Mouse (Mus musculus) telencephalon, adult 2 months (tissue): ENCODE measurements at regions not wholly inside any gene's neighbourhood (a gene's known extent, or its start where the extent isn't known, plus 50 kb on each side); places are given as distances from the start of the nearest gene placed in this dataset.

Experiments
- DNase-seq: peaks from one replicate; pipeline ENCODE4 v3.0.0-alpha.2; 2011; ENCODE audit warnings: low read depth, low spot score

GRCm38 (mm10) chr6:117613656-117614350 is 227.2 kb upstream of the Zfp637 start:
- peak; percentile 50 for DNase-seq

- DNase-seq: no peak
Observed at GRCm38 (mm10) chr6:117614386-117614785, 226.6 kb upstream of the Zfp637 start.

GRCm38 (mm10) chr6:117617168-117617567 is 223.8 kb upstream of the Zfp637 start:
- DNase-seq: no peak

- no peak for DNase-seq
Observed at GRCm38 (mm10) chr6:117617951-117618350, 223.0 kb upstream of the Zfp637 start.

GRCm38 (mm10) chr6:117619606-117620005 is 221.4 kb upstream of the Zfp637 start:
- DNase-seq: no peak

- DNase-seq: no peak
Observed at GRCm38 (mm10) chr6:117622446-117622845, 218.5 kb upstream of the Zfp637 start.

GRCm38 (mm10) chr6:117622946-117623345 is 218.0 kb upstream of the Zfp637 start:
- no peak for DNase-seq

- DNase-seq: no peak
Observed at GRCm38 (mm10) chr6:117625716-117626115, 215.3 kb upstream of the Zfp637 start.

GRCm38 (mm10) chr6:117627461-117627860 is 213.5 kb upstream of the Zfp637 start:
- no peak for DNase-seq

GRCm38 (mm10) chr6:117646628-117647027 is 194.4 kb upstream of the Zfp637 start:
- no peak for DNase-seq

- no peak for DNase-seq
Observed at GRCm38 (mm10) chr6:117650541-117650940, 190.4 kb upstream of the Zfp637 start.

GRCm38 (mm10) chr6:117651551-117651950 is 189.4 kb upstream of the Zfp637 start:
- no peak for DNase-seq

- DNase-seq: no peak
Observed at GRCm38 (mm10) chr6:117652012-117652411, 189.0 kb upstream of the Zfp637 start.

- no peak for DNase-seq
Observed at GRCm38 (mm10) chr6:117652917-117653316, 188.1 kb upstream of the Zfp637 start.

- no peak for DNase-seq
Observed at GRCm38 (mm10) chr6:117653886-117654425, 187.0 kb upstream of the Zfp637 start.

GRCm38 (mm10) chr6:117655986-117656385 is 185.0 kb upstream of the Zfp637 start:
- no peak for DNase-seq

- no peak for DNase-seq
Observed at GRCm38 (mm10) chr6:117660576-117660975, 180.4 kb upstream of the Zfp637 start.

GRCm38 (mm10) chr6:117662635-117663034 is 178.3 kb upstream of the Zfp637 start:
- DNase-seq: no peak

- DNase-seq: no peak
Observed at GRCm38 (mm10) chr6:117670337-117670736, 170.6 kb upstream of the Zfp637 start.

GRCm38 (mm10) chr6:117670792-117671525 is 170.0 kb upstream of the Zfp637 start:
- no peak for DNase-seq

GRCm38 (mm10) chr6:117675059-117675800 is 165.8 kb upstream of the Zfp637 start:
- DNase-seq: no peak
